Mouse (Mus musculus): ENCODE results near the gene Krr1. TPM values are rescaled to one million over a fixed set of nuclear protein-coding genes. Genes with fewer than 3 reads are reported as not detected.

The Krr1 gene
- polyA plus RNA-seq (2015; fragmentation: Nextera tagmentation; extraction: Ambion mirVana): 16.5 and 18.2 TPM in 2 replicates

DNA sequence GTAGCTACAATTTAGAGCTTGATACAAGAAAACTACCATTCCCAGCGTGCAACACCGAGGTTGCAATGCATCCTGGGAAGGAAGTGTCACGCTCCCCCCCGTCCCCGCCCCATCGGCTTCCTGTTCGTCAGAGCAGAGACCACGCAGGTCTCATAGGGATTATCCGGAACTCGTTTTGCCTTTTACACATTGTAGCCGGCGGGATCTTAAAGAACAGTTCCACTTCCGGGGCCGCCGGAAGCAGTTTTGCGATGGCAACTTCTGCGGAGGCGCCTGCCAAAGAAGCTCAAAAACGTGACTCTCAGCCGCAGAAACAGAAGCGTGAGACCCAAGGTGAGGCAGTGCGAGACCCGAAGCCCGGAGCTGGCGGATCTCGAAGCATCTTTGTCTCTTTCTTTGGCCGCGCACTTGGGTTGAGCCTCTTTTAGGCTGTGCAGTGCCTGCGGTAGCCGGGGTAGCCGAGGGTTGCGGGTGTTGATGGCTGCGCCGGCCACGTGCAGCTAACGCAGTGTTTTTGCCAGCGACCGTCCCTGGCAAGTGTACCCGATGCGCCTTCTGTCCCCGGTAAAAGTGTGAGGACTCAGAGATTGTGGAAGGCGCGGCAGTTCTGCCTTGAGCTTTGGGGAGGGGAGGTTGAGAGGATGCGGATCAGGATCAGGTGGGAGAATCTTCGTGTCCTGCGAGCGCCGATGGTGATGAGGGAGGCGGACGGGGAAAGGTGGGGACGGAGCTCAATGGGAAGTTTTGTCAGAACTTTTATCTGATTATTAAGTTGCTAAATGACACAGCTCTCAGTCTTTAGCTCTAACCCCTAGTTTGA lies at the start of gene Krr1:
Gene Krr1, plus strand, starts transcription at position 123 of the 820 bp plus-strand sequence.

DNA sequence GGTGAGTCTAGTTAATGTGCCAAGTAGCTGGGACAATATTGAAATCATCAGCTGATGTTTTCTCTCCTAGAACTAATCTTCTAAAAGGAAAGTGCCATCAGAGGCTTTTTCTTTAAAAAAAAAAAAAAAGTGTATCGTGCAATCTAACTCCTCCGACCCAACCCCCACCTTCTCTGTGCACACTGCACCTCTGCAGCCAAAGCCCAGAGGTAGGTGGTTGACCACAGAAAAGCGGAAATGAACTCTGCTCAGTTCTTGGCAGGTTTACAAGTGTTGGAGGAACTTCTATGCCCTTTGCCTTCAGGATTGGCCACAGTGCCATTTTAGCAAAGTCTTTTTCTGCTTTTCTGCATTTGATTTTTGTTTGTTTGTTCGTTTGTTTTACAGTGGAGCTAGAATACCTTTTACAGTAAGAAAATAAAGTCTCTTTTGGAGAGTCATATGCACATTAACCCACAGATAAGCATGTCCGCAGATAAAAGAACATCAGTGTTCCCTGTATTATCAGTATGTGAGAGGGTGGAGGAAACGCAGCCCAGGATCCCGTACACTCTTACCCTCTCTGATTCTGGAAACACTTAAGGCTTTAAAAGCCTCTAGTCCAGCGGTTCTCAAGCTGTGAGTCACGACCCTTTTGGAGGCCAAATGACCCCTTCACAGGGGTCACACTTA lies 30.2 kb downstream of the Krr1 start, which contains the start of gene Glipr1:
Gene Glipr1, minus strand, starts transcription at position 88 of the 672 bp plus-strand sequence.

Other genes starting within 250 kb of the Krr1 start
- gene Glipr1, start 30.0 kb downstream of the Krr1 start, polyA plus RNA-seq (2015; fragmentation: Nextera tagmentation; extraction: Ambion mirVana): 0.71 and 1.9 TPM in 2 replicates
- not detected in 2 replicates for gene Glipr1l1, start 87.5 kb downstream of the Krr1 start, polyA plus RNA-seq (2015; fragmentation: Nextera tagmentation; extraction: Ambion mirVana)
- gene Glipr1l2, start 110.7 kb downstream of the Krr1 start, polyA plus RNA-seq (2015; fragmentation: Nextera tagmentation; extraction: Ambion mirVana): not detected in 2 replicates
- gene Glipr1l3, start 187.7 kb downstream of the Krr1 start, polyA plus RNA-seq (2015; fragmentation: Nextera tagmentation; extraction: Ambion mirVana): not detected in 2 replicates
- not detected in 2 replicates for gene Caps2, start 191.0 kb downstream of the Krr1 start, polyA plus RNA-seq (2015; fragmentation: Nextera tagmentation; extraction: Ambion mirVana)

Measured in skeletal muscle tissue, postnatal 0 days (tissue).